Mouse (Mus musculus) midbrain, embryonic 16.5 days (tissue): ENCODE measurements around the gene Olfr1555-ps1. TPM values are rescaled to one million over a fixed set of nuclear protein-coding genes. Genes with fewer than 3 reads are reported as not detected.
"Not testable (repeated sequence)": the region's sequence is repeated elsewhere in the genome, so short reads cannot be mapped to it uniquely, and the experiment has no call there.

Experiments
- ATAC-seq: fragments of 200-750 bp; cut with Nextera tagmentation; 2 replicates; pipeline ENCODE4 v1.8.0; 2017; ENCODE audit warnings: moderate TSS enrichment
- H3K27ac ChIP-seq: fragments of 300-500 bp; sonication (generic); 2 replicates; pipeline ENCODE4 v1.5.1; 2014; ENCODE audit warnings: mild to moderate bottlenecking, low read length, mixed read lengths
- H3K27me3 ChIP-seq: fragments of 300-500 bp; sonication (generic); 2 replicates; pipeline ENCODE4 v1.6.1; 2014; ENCODE audit warnings: low read depth, low read length, mixed read lengths; ENCODE audit not compliant: control insufficient read depth, insufficient read depth
- H3K36me3 ChIP-seq: fragments of 300-500 bp; sonication (generic); 2 replicates; pipeline ENCODE4 v1.6.1; 2014; ENCODE audit warnings: mild to moderate bottlenecking, low read length, moderate library complexity, mixed read lengths; ENCODE audit not compliant: control insufficient read depth, insufficient read depth
- H3K4me1 ChIP-seq: fragments of 300-500 bp; sonication (generic); 2 replicates; pipeline ENCODE4 v1.6.1; 2014; ENCODE audit warnings: mild to moderate bottlenecking, low read length, mixed read lengths; ENCODE audit not compliant: control insufficient read depth, insufficient read depth
- H3K4me2 ChIP-seq: fragments of 300-500 bp; sonication (generic); 2 replicates; pipeline ENCODE4 v1.6.1; 2014; ENCODE audit warnings: mild to moderate bottlenecking, low read length, mixed read lengths
- H3K4me3 ChIP-seq: fragments of 300-500 bp; sonication (generic); 2 replicates; pipeline ENCODE4 v1.5.1; 2014; ENCODE audit warnings: low read depth, mild to moderate bottlenecking, low read length, moderate library complexity, mixed read lengths
- H3K9ac ChIP-seq: fragments of 300-500 bp; sonication (generic); 2 replicates; pipeline ENCODE4 v1.6.1; 2014; ENCODE audit warnings: low read depth, low read length, mixed read lengths
- H3K9me3 ChIP-seq: fragments of 300-500 bp; sonication (generic); replicated peaks from 2 replicates; pipeline ENCODE4 v1.6.1; 2014; ENCODE audit warnings: mild to moderate bottlenecking, low read length, mixed read lengths; ENCODE audit not compliant: control insufficient read depth, poor library complexity, severe bottlenecking
- WGBS: fragments of 180-500 bp; shearing (Covaris S2); extraction: QIAGEN DNeasy Blood & Tissue Kit; methylation state at CpG from one replicate; pipeline ENCODE4 v1.1.7; 2014; 5-methylcytosine and 5-hydroxymethylcytosine counted together
- polyA plus RNA-seq: library from polyadenylated mRNA; unstranded; fragments of >200 nt; fragmentation: Nextera tagmentation; extraction: Ambion mirVana; gene quantifications from 2 replicates; pipeline ENCODE4 v1.2.1, GENCODE M21; 2015

Gene Olfr1555-ps1
- polyA plus RNA-seq = not detected in 2 replicates

DNA sequence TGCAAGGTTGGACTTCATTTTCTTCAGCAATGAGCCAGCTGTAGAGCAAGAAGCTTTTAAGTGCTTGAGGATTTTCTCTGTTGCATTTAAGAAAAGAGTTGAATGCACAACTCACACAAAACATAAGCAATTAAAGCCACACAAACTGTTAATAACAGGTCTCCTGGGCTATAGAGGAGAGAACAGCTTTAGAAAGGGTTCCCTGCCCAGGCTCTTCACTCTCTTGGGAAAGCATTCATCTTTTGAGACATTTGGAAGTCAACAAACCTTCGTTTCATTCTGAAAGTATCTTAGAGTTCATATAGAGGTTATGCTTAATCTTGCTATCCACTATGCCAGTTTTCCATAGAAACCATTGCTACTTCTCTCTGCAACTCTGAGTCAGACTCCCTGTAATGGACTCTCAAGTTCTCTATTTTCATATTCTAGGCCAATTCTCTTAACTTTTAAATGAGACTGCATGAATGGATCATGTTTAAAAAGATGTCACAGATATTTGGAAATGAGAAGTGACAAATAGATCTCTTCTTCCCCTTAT, at the start of gene Olfr1555-ps1:
Gene Olfr1555-ps1 (minus strand): TSS at position 51 of the 538 bp plus-strand sequence.
- H3K4me1 ChIP-seq, H3K4me3 ChIP-seq, H3K4me2 ChIP-seq, H3K27me3 ChIP-seq, H3K27ac ChIP-seq, ATAC-seq, H3K9me3 ChIP-seq, H3K36me3 ChIP-seq, H3K9ac ChIP-seq: not testable (repeated sequence)
- 50% methylated on average over 1 of the region's 1 CpGs for WGBS

- Histone ChIP-seq H3K36me3 (no peaks in the 10 kb centered on the region), H3K9ac (no peak within 1 kb of the TSS), H3K27me3 (no peaks in the 10 kb centered on the region), H3K4me2 (no peak within 1 kb of the TSS), H3K27ac (no peak within 1 kb of the TSS), H3K4me3 (no peak within 1 kb of the TSS), H3K9me3 (no peaks in the 10 kb centered on the region), H3K4me1 (no peaks in the 10 kb centered on the region)
- WGBS = 86% methylated on average over 1 of the region's 1 CpGs
- ATAC-seq = no peak
Observed at GRCm38 (mm10) chr19:12200334-12200733, 30.4 kb upstream of the Olfr1555-ps1 start, which contains the start of gene Olfr1431. TSS of gene Olfr1431 (plus strand) at chr19:12200634.

- H3K4me2 ChIP-seq, H3K9ac ChIP-seq, ATAC-seq, H3K4me3 ChIP-seq, H3K27ac ChIP-seq, H3K9me3 ChIP-seq, H3K27me3 ChIP-seq, H3K36me3 ChIP-seq, H3K4me1 ChIP-seq: not testable (repeated sequence)
- 82% methylated on average over 4 of the region's 4 CpGs for WGBS
Observed at GRCm38 (mm10) chr19:12199076-12199475, 29.2 kb upstream of the Olfr1555-ps1 start.

GRCm38 (mm10) chr19:12175431-12175830, 5.5 kb upstream of the Olfr1555-ps1 start:
- not testable (repeated sequence) for H3K36me3 ChIP-seq, H3K9me3 ChIP-seq, H3K27ac ChIP-seq, H3K27me3 ChIP-seq, H3K4me2 ChIP-seq, H3K4me1 ChIP-seq, H3K4me3 ChIP-seq, H3K9ac ChIP-seq, ATAC-seq
- 92% methylated on average over 5 of the region's 5 CpGs for WGBS

GRCm38 (mm10) chr19:12145452-12145851, 24.5 kb downstream of the Olfr1555-ps1 start:
- H3K4me3 ChIP-seq = no peak overlapping the region
- no peak overlapping the region for H3K27ac ChIP-seq
- no peaks in the 10 kb centered on the region for H3K36me3 ChIP-seq
- peaks cover 2% of the 10 kb centered on the region; the same call in 1 of the 2 replicates for H3K4me1 ChIP-seq
- no peak for ATAC-seq
- no peaks in the 10 kb centered on the region for H3K27me3 ChIP-seq
- WGBS = 85% methylated on average over 3 of the region's 3 CpGs
- H3K9ac ChIP-seq = no peak overlapping the region
- no peaks in the 10 kb centered on the region for H3K9me3 ChIP-seq
- no peak overlapping the region for H3K4me2 ChIP-seq

GRCm38 (mm10) chr19:12143356-12143755, 26.6 kb downstream of the Olfr1555-ps1 start:
- ATAC-seq = no peak
- Histone ChIP-seq H3K4me2 (no peak overlapping the region), H3K4me3 (no peak overlapping the region), H3K27me3 (no peaks in the 10 kb centered on the region), H3K9ac (no peak overlapping the region), H3K36me3 (no peaks in the 10 kb centered on the region), H3K4me1 (peaks cover 2% of the 10 kb centered on the region; the same call in 1 of the 2 replicates), H3K27ac (no peak overlapping the region), H3K9me3 (no peaks in the 10 kb centered on the region)
- WGBS = 25% methylated on average over 1 of the region's 1 CpGs

GRCm38 (mm10) chr19:12134289-12134688, 35.6 kb downstream of the Olfr1555-ps1 start:
- H3K27ac ChIP-seq = no peak overlapping the region
- no peaks in the 10 kb centered on the region for H3K36me3 ChIP-seq
- no peak overlapping the region for H3K4me2 ChIP-seq
- H3K4me3 ChIP-seq = no peak overlapping the region
- no peaks in the 10 kb centered on the region for H3K4me1 ChIP-seq
- peaks cover 3% of the 10 kb centered on the region; the same call in 1 of the 2 replicates for H3K9me3 ChIP-seq
- no peaks in the 10 kb centered on the region for H3K27me3 ChIP-seq
- 31% methylated on average over 2 of the region's 2 CpGs for WGBS
- no peak overlapping the region for H3K9ac ChIP-seq
- ATAC-seq = no peak

DNA sequence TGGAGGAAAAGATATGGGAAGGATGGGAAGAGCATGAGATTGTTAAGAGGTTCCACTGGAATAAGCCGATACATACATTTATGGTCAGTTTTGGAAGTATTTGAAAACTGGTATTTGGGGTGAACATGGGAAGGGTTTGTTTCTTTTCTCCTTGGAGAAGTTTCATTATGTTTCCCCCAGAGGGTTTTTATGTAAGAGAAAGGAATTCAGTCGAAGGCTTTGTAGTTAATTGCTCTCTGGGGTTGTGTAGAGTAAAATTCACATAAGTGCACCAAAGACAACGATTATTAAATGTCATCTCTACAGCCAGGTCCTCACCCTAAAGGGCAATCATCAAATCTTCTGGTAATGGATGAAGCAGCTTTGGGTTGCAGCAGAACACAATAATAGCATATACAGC, 46.8 kb downstream of the Olfr1555-ps1 start, which contains the start of gene Olfr76:
Gene Olfr76 (minus strand): TSS at position 101 of the 400 bp plus-strand sequence.
- WGBS = 81% methylated on average over 3 of the region's 3 CpGs
- ATAC-seq = no peak
- Histone ChIP-seq H3K9ac (no peak within 1 kb of the TSS), H3K27me3 (no peaks in the 10 kb centered on the region), H3K36me3 (no peaks in the 10 kb centered on the region), H3K9me3 (no peaks in the 10 kb centered on the region), H3K4me1 (no peaks in the 10 kb centered on the region), H3K4me2 (no peak within 1 kb of the TSS), H3K4me3 (no peak within 1 kb of the TSS), H3K27ac (no peak within 1 kb of the TSS)

GRCm38 (mm10) chr19:12116464-12116863, 53.4 kb downstream of the Olfr1555-ps1 start:
- Histone ChIP-seq H3K4me2 (no peak overlapping the region), H3K9me3 (no peaks in the 10 kb centered on the region), H3K9ac (no peak overlapping the region), H3K27ac (no peak overlapping the region), H3K27me3 (no peaks in the 10 kb centered on the region), H3K4me3 (no peak overlapping the region), H3K36me3 (no peaks in the 10 kb centered on the region), H3K4me1 (no peaks in the 10 kb centered on the region)
- 89% methylated on average over 3 of the region's 3 CpGs for WGBS
- ATAC-seq = no peak
